Mouse (Mus musculus) brain, embryonic 18.5 days (tissue): ENCODE results near the gene Znrf4.

Experiments used
- DNase-seq: peaks from one replicate; pipeline ENCODE4 v3.0.0-alpha.2; 2012; ENCODE audit warnings: low read depth, low spot score

Gene Znrf4

DNA sequence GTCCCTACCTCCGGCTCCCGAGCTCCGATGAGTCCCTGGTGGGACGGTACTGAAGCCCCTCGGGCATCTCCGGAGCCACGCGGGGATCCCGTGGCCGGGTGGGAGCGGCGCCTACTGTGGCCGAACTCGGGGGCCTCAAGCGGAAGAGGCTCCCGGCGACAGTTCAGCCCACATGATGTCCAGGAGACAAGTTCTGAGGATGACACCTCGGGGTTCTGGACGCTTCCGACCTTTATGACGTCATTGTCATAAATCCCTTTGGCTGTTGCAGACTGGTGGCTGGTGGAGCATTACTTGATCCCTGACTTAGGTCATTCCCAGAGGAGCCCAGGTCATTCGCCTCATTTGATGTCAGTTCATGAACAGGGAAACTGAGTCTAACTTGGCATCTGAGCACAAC is at the start of gene Znrf4:
TSS of gene Znrf4 (minus strand) at position 122 of the 400 bp plus-strand sequence.
- DNase-seq: no peak

DNA sequence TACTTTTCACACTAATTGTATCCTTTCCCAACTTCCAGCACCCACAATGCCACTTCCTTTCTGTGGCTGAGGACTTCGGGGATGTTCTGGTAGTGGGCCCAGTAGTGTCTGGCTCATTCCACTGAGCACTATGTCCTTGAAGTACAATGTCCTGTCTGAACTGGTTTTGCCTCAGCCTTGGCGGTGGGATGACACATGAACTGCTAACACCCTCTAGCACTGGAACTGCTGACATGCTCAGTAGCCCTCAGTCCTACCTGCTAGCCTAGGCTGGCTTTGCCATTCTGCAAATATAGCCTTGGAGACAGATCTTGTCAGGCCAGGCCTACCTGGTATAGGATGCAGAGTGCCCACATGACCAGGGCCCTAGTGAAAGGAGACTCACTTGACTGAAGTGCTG is 49.6 kb upstream of the Znrf4 start:
- no peak for DNase-seq

DNA sequence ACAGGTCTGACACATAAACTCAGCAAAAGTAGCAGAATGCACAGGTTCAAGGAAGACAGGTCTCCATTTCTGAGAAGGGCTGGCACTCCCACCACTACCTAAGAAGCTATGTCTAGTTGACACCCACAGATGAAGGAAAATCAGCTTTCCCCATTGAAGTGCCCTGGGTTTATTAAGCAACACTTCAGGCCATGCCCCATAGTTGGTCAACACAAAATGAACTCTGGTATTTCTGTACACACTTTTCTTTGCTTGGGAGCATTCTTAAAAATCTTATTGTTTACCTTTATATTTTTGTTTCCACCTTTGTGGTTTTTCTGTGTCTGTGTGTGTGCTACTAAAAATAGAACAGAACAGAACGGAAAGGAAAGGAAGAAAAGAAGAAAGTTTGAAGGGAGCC is 47.9 kb upstream of the Znrf4 start:
- no peak for DNase-seq

DNA sequence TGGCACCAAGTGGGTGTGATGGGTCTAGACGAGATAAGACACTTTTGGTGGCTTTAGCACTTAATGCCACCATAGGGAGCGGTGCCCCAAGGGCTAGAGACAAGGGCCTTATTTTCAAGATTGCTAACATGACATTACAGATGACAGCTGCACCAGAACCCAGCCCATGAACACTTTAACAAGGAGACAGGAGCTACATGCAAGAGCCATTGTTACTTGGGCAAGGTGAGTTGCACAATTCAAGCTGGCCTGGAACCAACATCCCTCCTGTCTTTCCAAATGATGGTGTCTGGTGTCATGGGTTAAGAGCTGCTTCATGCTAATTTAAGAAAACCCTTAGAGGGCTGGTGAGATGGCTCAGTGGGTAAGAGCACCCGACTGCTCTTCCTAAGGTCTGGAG is 47.2 kb upstream of the Znrf4 start:
- no peak for DNase-seq

DNA sequence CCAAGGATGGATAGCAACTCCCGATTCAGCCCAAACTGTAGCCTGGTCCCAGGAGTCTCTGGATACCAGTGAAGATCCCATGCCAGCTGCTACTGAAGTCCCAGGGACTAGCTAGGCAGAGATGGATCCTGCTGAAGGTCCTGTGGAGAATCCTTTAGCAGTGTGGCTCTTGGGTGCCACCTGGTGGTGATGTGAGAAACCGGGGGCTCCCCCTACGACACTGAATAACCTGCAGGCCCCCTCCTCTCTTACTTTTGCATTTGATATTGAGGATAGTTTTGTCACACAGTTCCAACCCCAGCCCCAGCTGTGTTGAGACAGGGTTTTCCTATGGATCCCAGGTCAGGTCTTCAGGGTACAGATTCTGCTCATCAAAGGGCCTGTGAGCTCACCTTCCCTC is 46.2 kb upstream of the Znrf4 start:
- no peak for DNase-seq

DNA sequence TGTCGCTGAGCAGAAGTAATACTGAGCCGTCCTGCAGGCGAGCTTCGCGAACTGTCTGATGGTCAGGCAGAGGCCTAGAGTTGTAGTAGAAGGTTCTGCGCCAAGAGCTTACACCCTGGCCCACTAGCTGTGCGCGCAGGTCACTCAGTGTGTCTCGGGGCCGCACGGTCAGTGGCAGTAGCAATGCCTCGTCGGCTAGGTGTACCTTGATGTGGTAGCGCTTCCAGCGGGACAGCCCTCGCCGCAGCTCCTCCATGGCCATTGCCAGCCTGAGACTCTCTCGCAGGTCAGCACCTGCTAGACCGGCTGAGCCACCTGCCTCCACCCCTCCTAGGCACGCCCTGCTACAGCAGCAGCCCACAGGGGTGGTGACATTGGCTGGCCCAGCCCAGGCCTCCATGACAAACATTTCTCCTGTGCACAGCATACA is 41.9 kb upstream of the Znrf4 start, which contains the start of gene Gm20219:
TSS of gene Gm20219 (minus strand) at position 266 of the 430 bp plus-strand sequence.
- no peak for DNase-seq

DNA sequence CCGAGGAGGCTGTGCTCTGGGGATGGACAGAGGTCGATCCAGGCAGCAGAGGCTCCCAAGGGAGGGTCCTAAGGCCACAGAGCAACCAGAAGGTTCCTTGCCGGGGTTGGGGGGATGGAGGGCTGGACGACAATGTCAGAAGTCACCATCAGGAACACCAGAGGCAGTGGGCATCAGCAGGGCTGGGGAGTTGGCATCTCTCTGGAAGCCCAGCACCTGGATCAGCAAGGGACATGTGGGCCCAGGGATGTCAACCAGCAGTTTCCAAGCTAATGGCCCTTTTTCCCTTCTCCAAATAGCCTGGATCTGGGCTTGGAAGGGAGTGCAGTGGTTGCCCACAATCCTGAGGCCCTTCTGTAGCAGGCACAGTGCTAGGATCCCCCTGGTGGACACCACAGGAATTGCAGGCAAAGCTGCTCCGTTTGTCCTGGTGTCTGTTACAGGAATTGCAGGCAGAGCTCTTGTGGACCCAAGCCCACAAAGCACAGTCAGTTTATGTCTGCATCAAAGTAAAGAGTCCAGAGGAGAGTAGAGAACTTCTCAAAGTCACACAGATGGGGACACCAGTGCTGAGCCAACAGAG is 40.6 kb upstream of the Znrf4 start:
- DNase-seq: no peak

DNA sequence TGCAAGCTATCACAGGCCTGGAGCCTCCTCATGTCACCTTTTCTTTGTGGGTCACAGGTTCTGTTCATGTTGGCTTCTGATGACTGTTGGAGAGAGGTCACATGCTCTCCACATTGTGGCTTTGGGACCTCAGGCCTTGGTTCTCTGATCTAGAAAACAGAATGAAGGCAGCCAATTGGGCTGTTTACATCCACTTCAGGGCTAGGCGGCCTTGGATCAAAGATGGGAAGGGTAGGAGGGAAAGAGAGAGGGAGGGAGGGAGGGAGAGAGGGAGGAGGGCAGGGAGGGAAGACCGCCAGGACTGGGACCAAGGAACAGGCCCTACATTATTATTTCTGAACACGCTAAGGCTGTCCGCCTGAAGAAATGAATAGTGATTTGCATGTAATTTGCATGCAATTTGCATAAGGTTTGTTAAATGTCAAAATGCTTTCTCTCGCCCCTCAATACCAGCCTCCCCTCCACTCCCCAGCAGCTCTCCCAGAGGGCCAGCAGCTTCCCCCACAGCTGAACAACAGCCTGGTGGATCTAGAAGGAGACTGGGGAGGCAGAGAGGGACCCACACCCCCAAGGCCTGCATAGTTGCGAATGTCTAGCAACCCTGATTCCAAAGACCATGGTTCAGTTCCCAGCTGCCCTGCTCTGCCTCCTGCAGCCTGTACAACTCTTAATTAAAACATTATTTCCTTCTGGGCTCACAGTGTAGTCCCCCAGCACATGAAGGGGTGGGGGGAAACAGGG is 39.8 kb upstream of the Znrf4 start:
- DNase-seq: no peak

DNA sequence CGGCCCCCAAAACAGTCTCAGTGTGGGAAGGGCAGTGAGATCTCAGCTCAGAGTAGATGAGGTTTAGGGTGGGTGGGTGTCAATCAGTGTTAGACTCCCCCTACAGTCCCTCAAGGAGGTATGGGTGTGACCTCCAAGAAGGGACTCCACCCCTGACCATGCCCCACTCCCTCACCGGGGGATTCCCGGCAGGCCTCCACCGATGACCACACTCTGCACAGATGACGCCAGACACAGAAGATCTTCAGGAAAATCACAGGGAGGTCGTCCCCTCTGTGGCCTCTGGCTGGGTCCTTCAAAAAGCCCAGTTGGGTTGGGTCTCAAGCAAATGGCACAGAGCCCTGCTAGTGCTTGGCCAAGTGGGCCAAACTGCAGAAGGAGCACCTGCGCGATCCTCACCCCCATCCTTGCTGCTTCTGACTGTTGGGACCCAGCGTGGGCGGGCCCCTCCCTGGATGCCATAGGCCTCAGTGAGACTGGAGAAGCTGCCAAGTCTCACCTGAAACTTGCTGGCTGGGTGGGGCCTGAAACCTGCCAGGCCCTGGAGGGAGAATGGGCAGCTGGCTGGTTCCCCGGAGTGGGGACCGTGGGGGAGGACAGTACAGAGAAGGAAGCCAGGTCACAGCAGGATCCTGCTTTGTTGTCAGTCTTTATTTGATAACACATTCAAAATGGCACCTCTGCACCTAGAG is 38.7 kb upstream of the Znrf4 start:
- no peak for DNase-seq

DNA sequence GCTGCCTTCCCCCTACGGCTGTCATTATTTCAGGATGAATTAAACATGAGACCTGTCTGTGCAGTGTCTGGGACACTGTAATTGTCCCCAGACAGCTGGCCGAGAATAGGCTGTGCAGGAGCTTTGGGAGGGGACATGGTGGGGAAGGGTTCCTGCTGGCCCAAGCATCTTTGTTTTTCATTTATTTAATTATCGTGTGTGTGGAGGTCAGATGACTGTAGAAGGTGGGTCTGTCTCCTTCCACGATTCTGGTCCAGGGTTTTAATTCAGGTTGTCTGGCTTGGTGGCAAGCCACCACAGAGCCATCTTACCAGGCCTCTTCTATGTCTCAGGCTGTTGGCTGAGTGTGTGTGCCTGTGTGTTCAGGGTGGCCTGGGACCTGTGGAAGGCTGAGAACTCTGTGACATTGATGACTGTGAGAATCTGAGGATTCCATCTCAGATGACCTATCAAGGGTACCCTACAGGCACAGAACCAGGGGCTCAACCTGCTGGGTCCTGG is 36.4 kb upstream of the Znrf4 start:
- DNase-seq: no peak

DNA sequence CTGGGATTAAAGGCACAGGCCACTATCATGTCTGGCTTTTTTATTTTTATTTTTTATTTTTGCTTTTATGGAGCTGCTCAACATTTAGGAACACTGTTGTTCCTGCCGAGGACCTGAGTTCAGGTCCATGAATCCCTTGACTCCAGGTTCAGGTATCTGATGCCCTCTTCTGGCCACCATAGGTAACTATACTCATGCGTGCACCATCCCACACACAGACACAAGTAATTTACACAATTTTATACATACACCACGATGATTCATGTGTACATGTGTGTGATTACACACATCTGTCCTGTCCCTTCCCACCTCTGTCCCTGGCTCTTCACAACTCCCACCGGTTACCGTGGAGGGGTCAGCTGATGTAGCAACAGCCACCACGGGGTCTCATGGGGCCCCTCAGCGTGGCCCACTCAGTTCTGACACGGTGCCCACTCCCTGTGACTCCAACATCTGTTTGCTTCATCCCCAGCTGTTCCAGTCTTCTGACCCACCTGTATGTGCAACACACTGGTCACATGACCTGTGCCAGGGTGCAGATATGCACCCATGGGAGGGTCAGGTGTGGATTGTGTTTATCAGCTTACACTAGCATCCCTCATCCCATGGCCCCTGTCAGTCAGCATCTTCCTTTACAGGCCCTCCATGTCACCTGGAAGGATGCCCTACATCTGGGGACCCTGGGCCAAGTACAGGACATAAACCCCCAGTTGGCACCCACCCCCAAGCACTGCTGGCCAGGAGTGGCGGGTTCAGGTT is 35.8 kb upstream of the Znrf4 start:
- no peak for DNase-seq

DNA sequence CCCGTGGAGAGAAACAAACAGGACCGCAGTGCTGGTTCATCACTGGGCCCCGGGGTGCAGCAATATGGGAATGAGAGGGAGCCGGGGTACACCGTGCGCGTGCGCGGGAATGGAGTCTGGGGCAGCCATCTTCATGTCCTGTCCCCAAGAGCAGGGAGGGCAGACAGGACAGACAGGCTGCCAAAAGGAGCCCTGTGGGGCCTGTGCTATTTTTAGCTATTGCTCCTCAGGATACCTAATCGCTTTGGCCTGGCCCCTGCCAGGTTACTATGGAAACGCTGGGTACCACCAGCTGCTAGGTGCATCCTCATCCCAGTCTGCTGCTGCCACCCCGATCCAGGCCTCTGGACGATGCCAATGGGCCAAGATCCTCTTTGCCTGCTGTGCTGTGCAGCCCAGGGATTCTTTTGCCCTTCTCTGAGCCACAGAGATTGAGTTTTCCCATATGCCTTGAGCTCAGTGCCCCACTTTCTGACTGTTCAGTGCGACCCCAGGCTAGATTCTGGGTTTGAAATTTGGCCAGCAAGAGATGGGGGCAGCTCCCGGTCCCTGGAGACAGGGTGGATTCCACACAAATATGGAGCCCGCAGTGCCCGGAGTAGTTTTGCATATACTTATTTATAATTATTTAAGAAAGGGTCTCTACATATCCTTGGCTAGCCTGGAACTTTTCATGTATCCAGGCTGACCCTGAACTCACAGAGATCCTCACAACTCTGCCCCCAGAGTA is 35.0 kb upstream of the Znrf4 start:
- no peak for DNase-seq

DNA sequence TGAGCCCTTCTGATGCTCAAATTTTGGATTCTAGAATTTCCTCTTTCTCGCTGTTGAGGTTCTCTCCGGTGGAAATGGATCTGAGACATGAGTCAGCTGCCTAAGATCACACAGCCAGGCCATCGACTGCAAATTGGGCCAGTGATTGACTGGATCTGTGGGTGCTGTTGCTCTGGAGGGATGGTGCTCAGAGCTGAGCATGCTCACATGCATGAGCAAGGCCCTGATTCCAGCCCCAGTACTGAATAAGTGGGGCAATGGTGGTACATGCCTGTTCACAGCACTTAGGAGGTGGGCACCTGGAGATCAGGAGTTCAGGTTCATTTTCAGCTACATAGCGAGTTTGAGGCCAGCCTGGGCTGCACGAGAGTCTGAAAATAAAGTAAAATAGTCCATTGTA is 34.3 kb upstream of the Znrf4 start:
- no peak for DNase-seq

DNA sequence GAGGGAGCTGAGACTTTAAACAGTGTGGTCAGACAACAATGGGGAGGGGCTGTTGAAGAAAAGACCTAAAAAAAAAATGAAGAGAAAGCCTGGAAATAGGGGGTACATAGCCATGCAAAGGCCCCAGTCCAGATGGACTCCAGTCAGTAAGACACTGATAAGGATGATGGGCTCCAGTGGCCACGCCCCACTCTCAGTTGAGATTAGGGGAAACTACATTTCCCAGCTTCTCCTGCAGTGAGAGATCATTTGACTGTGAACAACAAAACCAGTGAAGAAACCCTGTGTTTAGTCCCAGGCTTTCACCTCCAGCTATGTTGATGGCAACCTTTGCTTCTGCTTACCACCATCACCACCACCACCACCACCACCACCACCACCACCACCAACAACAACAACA is 33.7 kb upstream of the Znrf4 start:
- DNase-seq: no peak

DNA sequence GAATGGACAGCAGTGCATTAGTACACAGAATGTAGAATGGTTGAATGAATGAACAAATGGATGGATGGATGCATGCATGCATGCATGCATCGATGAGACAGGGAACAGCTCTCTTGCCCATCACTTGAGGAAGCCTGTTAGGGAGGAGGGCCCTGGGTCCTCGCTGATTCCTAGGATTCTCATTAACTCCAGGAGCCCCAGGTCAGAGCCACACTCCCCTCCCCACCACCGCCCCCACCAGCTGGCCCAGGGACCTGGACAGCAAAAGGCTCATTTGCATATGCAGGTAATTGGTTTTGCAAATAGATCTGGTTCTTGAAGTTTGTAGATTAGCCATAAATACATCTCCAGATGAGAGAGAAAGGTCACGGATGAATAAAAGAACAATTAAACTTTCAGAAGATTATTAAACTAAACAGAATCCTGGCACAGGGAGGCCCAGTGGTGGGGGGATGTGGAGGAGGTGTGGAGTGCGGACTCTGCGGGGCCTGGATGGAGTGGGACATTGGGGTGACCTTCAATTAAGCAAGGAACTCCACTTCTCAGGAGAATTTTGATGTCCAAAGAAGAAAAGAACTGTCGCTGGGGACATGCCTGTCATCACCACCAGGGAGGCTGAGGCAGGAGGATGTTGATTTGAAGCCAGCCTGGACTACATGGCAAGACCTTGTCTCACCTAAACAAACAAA is 32.6 kb upstream of the Znrf4 start:
- no peak for DNase-seq

DNA sequence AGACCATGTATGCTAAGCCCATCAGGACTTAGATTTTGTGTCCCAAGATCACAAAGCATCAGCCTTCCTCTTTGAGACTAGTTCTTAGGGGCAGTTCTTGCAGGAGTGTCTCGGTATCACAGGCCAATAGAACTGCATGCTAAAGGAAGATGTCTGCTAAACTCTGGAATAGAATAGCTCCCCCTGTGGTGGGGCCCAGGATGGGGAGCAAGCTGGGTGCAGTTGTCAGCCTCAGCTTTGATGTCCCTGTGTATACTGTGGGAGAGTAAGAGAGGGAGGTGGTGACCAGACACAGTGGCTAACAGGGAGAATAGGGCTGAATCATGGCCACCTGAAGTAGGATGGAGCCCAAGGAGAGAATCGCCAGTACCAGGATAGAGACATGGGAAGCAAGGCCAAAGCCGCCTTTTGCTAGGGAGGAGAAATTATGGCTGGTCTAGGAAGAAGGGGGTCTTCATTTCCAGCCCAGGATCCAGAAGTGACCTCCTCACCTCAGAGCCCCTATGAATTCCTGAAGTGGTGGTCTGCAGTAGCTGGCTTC is 31.5 kb upstream of the Znrf4 start:
- no peak for DNase-seq

DNA sequence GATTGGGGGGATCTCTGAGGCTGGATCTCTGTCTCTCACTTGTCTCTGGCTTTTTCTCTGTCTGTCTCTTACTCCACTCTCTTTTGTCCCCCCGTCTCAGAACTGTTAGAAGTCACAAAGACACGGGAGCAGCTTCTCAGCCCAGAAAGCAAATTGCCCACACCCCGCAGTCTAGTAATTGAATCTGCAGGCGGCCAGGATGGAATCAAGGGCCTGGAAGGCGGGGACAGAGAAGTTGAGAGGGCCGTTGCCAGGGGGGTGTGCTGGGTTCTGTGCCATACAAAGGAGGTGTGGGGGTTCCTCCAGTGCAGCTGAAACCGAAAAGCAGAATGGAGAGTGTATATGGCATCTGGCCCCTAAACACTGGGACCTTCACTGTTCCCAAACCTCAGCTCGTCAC is 30.5 kb upstream of the Znrf4 start:
- no peak for DNase-seq

DNA sequence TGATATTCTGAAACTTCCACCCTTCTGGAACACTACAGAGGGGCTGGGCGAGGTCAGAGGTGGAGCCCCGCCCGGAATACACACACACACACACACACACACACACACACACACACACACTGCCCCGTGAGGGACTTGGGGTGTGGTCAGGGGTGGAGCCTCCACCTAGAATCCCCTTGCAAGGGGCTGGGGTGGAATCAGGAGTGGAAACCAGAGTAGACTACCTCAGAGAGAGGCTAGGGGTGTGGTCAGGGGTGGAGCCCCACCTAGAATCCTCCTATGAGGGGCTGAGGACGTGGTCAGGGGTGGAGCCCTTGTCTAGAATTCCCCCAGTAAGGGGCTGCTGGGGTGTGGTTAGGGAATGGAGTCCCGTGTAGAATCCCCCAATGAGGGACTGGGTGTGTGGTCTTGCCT is 28.3 kb upstream of the Znrf4 start:
- no peak for DNase-seq

DNA sequence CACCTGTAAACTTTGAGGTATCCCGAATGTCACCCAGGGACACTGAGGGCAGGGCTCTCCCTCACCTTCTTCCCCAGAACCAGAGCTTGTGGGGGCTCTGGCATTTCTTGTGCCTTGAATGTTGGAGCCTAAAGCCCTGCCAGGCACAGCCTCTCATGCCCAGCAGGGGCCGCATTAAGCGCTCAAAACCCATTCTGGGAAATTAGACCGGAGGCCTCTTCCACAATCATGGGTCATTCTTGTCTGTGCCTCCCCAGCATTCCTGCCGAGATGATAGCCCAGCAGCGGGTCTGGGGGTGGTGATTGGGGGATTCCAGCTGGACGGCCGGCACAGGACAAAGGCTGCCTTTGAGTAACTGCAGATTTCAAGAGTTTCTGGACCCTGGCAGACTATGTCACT is 25.7 kb upstream of the Znrf4 start:
- DNase-seq: no peak

DNA sequence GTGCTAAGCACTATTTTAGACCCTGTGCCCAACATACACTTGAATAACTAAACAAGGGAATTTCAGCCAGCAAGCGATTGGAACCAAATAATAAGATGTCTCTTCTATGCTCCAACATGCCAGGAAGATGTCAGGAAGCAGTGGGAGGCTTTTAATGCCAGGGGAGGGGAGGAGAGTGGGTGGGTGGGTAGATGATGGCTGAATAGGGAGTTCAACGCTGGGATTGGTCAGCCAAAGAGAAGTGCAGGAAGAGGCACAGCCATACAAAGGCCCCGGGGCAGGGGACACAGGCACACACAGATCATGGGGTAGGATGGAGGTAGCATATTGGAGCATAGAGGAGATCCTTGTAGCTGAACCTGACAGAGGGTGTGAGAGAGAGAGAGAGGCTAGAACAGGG is 24.6 kb upstream of the Znrf4 start:
- DNase-seq: no peak
